Mouse (Mus musculus) intestine, embryonic 14.5 days (tissue): ENCODE results near the gene Gabbr2. TPM values are rescaled to one million over a fixed set of nuclear protein-coding genes. Genes with fewer than 3 reads are reported as not detected.
A peak's percentile ranks its signal among the peaks of the same experiment; 100 is the strongest.

ENCODE experiments used
- ATAC-seq: fragments of 200-750 bp; cut with Nextera tagmentation; replicated peaks from 2 replicates; pipeline ENCODE4 v1.8.0; 2017; ENCODE audit warnings: low read depth, moderate number of reproducible peaks, moderate TSS enrichment, moderate library complexity; ENCODE audit not compliant: low FRiP score, low TSS enrichment
- DNase-seq: peaks from one replicate; pipeline ENCODE4 v3.0.0-alpha.2; 2018; ENCODE audit warnings: low spot score
- H3K27ac ChIP-seq: fragments of 300-500 bp; sonication (generic); 2 replicates; pipeline ENCODE4 v1.5.1; 2014; ENCODE audit warnings: low read depth, mild to moderate bottlenecking, control low read depth
- H3K27me3 ChIP-seq: fragments of 300-500 bp; sonication (generic); replicated peaks from 2 replicates; pipeline ENCODE4 v1.6.1; 2014; ENCODE audit warnings: low read length, control low read depth; ENCODE audit not compliant: control insufficient read depth, insufficient read depth
- H3K36me3 ChIP-seq: fragments of 300-500 bp; sonication (generic); 2 replicates; pipeline ENCODE4 v1.6.1; 2014; ENCODE audit warnings: low read length, control low read depth; ENCODE audit not compliant: control insufficient read depth, insufficient read depth
- H3K4me1 ChIP-seq: fragments of 300-500 bp; sonication (generic); replicated peaks from 2 replicates; pipeline ENCODE4 v1.6.1; 2014; ENCODE audit warnings: low read length, control low read depth, mixed read lengths; ENCODE audit not compliant: control insufficient read depth, insufficient read depth
- H3K4me2 ChIP-seq: fragments of 300-500 bp; sonication (generic); 2 replicates; pipeline ENCODE4 v1.6.1; 2014; ENCODE audit warnings: low read length
- H3K4me3 ChIP-seq: fragments of 300-500 bp; sonication (generic); 2 replicates; pipeline ENCODE4 v1.5.1; 2014; ENCODE audit warnings: low read depth, low read length, control low read depth, mixed read lengths
- H3K9ac ChIP-seq: fragments of 300-500 bp; sonication (generic); 2 replicates; pipeline ENCODE4 v1.6.1; 2014; ENCODE audit warnings: mild to moderate bottlenecking, low read length
- H3K9me3 ChIP-seq: fragments of 300-500 bp; sonication (generic); 2 replicates; pipeline ENCODE4 v1.6.1; 2016; ENCODE audit warnings: low read length, control low read depth; ENCODE audit not compliant: control insufficient read depth
- WGBS: fragments of 180-500 bp; shearing (Covaris S2); extraction: QIAGEN DNeasy Blood & Tissue Kit; methylation state at CpG from one replicate; pipeline ENCODE4 v1.1.7; 2014; 5-methylcytosine and 5-hydroxymethylcytosine counted together
- polyA plus RNA-seq: library from polyadenylated mRNA; unstranded; fragments of >200 nt; fragmentation: Nextera tagmentation; extraction: Ambion mirVana; gene quantifications from 2 replicates; pipeline ENCODE4 v1.2.1, GENCODE M21; 2014

Gene Gabbr2
- polyA plus RNA-seq, 1 experiment from 2014 or later = 0.16 TPM

DNA sequence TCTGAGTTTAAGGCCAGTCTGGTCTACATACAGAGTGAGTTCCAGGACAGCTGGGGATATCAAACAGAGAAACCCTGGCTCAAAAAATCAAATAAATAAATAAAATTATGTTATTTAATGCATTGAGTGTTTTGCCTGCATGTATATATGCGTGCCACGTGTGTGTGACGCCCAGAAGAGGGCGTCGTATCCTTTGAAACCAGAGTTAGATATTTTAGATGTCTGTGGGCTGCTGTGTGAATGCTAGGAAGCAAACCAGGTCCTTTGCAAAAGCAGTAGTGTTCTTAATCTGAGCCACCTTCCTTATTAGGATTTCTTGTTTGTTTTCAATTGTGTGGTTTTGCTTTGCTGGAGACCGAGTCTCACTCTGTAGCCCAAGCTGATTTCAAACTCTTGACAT, 13.3 kb downstream of the Gabbr2 start:
- no peak overlapping the region for H3K4me3 ChIP-seq
- no peak overlapping the region for H3K9ac ChIP-seq
- H3K27ac ChIP-seq = no peak overlapping the region
- H3K4me2 ChIP-seq = no peak overlapping the region
- ATAC-seq = no peak
- H3K4me1 ChIP-seq = no peaks in the 10 kb centered on the region
- H3K27me3 ChIP-seq = no peaks in the 10 kb centered on the region
- WGBS = 84% methylated on average over 6 of the region's 6 CpGs
- DNase-seq = no peak
- H3K9me3 ChIP-seq = no peaks in the 10 kb centered on the region
- no peaks in the 10 kb centered on the region for H3K36me3 ChIP-seq

DNA sequence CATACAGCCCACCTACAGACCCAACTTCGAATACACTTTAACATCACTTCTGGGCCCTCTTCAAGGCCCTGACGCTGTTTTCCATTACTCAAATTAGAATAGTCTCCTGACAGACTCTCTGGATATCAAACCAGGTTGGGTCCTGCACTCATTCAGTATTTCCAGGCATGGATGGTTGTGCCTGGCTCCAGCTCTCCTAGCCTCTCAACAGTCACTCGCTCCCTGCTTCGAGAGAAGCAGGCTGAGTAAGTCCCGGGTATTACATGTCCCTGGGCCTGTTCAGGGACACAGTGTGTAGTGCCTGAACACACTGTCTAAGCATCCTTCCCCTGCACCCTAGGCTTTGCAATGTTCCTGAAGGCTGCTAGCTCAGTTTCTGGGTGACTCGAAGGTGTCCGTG, 14.5 kb downstream of the Gabbr2 start:
- Histone ChIP-seq H3K4me3 (no peak overlapping the region), H3K9me3 (no peaks in the 10 kb centered on the region), H3K27me3 (no peaks in the 10 kb centered on the region), H3K36me3 (no peaks in the 10 kb centered on the region), H3K27ac (no peak overlapping the region), H3K4me1 (no peaks in the 10 kb centered on the region), H3K9ac (no peak overlapping the region), H3K4me2 (no peak overlapping the region)
- no peak for ATAC-seq
- 90% methylated on average over 7 of the region's 7 CpGs for WGBS
- DNase-seq = no peak

DNA sequence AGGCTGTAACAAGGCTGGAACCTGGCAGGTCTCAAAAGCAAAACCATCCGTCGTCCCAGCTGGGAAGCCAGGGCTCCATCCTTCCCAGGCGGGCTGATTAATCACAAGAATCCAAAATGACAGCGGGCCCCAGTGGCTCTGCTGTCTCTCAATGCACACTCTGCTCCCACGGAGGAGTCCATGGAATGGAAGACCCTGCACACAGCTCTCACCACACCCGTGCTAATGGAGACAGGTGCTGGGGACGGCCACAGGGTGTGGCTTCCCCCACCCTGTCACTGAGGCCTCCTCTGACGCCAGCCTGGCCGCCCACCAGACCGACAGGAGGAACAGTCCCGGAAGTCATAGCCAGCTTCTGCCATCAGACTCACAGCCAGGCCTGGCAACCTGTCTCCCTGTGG, 15.0 kb downstream of the Gabbr2 start:
- Histone ChIP-seq H3K27ac (no peak overlapping the region), H3K9ac (no peak overlapping the region), H3K4me2 (no peak overlapping the region), H3K27me3 (no peaks in the 10 kb centered on the region), H3K36me3 (no peaks in the 10 kb centered on the region), H3K4me1 (no peaks in the 10 kb centered on the region), H3K9me3 (no peaks in the 10 kb centered on the region), H3K4me3 (no peak overlapping the region)
- DNase-seq (no peak), ATAC-seq (no peak)
- WGBS = 63% methylated on average over 11 of the region's 11 CpGs

DNA sequence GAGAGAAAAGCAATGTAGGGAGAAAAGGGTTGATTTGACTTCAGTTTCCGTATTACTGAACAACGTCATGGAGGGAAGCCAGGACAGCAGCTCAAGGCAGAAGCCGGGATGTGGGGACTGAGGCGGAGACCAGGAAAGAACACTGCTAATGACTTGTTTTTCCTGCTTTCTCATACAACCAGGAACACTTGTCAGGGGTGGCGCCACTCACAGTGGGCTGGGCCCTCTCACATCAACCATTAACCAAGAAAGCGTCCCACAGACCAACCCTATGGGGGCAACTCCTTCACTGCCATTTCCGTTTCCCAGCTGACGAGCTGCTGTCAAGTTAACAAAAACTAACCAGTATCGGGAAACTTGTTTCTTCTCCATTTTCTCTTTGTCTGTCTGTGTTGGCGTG, 18.4 kb downstream of the Gabbr2 start:
- WGBS = 71% methylated on average over 10 of the region's 10 CpGs
- H3K36me3 ChIP-seq = no peaks in the 10 kb centered on the region
- H3K27me3 ChIP-seq = no peaks in the 10 kb centered on the region
- H3K4me3 ChIP-seq = no peak overlapping the region
- no peaks in the 10 kb centered on the region for H3K9me3 ChIP-seq
- no peak for DNase-seq
- no peak for ATAC-seq
- H3K9ac ChIP-seq = no peak overlapping the region
- H3K27ac ChIP-seq = no peak overlapping the region
- no peaks in the 10 kb centered on the region for H3K4me1 ChIP-seq
- H3K4me2 ChIP-seq = no peak overlapping the region

DNA sequence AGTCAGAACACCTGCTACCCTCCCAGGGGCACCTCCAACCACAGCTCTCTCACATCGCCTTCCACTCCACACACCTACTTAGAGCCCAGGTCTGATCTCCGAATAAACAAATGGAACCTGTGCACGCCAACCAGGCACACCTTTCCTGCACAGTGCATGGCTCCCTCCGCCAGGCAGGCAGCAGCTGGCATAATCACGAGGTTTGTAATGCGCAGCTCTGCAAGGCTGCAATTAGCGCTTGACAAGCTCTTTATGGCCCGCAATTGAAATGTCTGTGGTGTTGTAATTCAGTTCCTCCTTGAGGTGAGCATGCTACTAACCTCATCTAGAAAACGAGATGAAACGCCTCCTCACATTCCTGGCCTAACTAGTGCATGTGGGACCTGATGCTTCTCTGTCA, 23.7 kb downstream of the Gabbr2 start:
- Histone ChIP-seq H3K36me3 (no peaks in the 10 kb centered on the region), H3K9me3 (peaks cover 2% of the 10 kb centered on the region; the same call in 1 of the 2 replicates), H3K9ac (no peak overlapping the region), H3K4me3 (no peak overlapping the region), H3K27ac (no peak overlapping the region), H3K4me2 (no peak overlapping the region), H3K27me3 (no peaks in the 10 kb centered on the region), H3K4me1 (no peaks in the 10 kb centered on the region)
- 63% methylated on average over 10 of the region's 10 CpGs for WGBS
- no peak for ATAC-seq
- no peak for DNase-seq

DNA sequence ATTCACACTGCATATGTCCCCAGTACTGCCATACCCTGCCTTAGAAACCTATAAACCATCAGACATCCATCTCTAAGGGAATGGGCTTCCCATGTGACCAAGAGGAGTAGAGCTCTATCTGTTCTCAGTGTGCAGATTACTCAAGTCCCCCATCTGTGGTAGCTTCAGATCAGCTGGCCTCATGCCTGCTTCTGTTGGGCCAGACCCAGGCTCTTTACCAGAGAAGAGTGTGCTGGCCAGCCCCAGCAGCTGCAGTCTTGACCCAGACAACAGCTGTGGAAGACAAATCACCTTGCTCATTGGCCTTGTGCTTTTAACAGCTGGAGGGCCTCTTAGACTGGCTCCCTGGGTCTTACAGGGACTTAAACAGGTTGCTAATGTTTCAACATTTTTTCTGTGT, 25.1 kb downstream of the Gabbr2 start:
- no peak overlapping the region for H3K9ac ChIP-seq
- no peak overlapping the region for H3K4me2 ChIP-seq
- peaks cover 2% of the 10 kb centered on the region; the same call in 1 of the 2 replicates for H3K9me3 ChIP-seq
- DNase-seq = no peak
- no peaks in the 10 kb centered on the region for H3K36me3 ChIP-seq
- ATAC-seq = no peak
- H3K4me3 ChIP-seq = no peak overlapping the region
- H3K27ac ChIP-seq = no peak overlapping the region
- H3K27me3 ChIP-seq = no peaks in the 10 kb centered on the region
- H3K4me1 ChIP-seq = no peaks in the 10 kb centered on the region

DNA sequence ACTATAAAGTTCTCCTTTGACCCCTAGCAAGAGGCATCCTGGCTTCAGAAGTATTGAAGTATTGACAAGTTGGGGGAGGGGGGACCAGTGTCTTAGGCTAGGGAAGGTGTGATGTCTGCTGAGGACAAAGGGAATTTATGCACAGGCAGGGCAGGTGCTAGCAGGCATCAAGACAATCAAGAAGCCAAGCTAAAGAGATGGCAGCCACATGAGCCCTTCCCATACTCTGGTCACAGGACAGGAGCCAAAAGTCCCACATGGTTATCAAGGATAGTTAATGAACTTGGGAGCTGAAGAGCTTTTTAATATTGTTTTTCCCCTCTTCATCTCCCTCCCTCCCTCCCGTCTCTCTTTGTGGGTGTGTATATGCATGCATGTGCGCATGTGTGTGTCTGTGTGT, 30.3 kb downstream of the Gabbr2 start:
- Histone ChIP-seq H3K9ac (no peak overlapping the region), H3K4me3 (no peak overlapping the region), H3K4me2 (no peak overlapping the region), H3K4me1 (no peaks in the 10 kb centered on the region), H3K9me3 (peaks cover 2% of the 10 kb centered on the region; the same call in 1 of the 2 replicates), H3K27me3 (no peaks in the 10 kb centered on the region), H3K27ac (no peak overlapping the region), H3K36me3 (no peaks in the 10 kb centered on the region)
- DNase-seq (no peak), ATAC-seq (no peak)
- WGBS = 86% methylated on average over 2 of the region's 2 CpGs

DNA sequence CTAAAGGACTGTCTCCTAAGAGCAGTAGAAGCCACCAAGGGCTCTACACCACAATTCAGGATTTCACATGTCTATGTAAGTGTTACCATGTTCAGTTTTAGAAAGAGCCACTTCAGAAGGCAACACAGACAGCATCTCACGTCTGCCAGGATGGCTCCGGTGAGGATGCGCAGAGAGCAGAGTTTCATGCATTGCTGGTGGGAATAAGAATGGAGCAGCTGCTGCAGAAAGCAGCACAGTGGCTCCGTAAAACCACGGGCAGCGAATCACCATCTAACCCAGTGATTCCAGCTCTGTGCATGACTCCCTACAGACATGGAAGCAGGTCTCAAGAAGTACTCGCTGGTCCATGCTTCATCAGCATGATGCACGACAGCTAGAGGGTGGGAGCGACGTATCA, 31.5 kb downstream of the Gabbr2 start:
- Histone ChIP-seq H3K27me3 (no peaks in the 10 kb centered on the region), H3K4me2 (no peak overlapping the region), H3K4me3 (no peak overlapping the region), H3K36me3 (no peaks in the 10 kb centered on the region), H3K9me3 (peaks cover under 1% of the 10 kb centered on the region; the same call in 1 of the 2 replicates), H3K4me1 (no peaks in the 10 kb centered on the region), H3K9ac (no peak overlapping the region), H3K27ac (no peak overlapping the region)
- DNase-seq (no peak), ATAC-seq (no peak)
- WGBS = 85% methylated on average over 10 of the region's 10 CpGs

DNA sequence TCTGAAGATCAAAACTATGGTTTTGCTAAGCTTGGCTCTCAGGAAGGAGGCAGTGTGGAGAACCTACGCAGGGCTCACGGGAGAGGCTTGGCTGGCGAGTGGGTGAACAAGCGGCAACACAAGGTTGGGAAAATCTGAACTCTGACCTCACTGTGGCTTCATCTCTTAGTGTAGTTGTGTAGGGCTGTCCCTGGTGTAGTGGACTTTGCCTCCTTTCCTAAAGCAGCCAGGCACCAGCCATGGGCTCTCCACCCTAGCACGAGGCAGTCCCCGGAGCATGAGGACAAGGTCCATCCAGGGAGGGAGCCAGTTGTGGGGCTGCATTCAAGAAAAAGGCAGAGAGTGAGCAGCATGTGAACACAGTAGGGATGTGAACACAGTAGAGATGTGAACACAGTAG, 31.9 kb downstream of the Gabbr2 start:
- no peak overlapping the region for H3K27ac ChIP-seq
- H3K4me3 ChIP-seq = no peak overlapping the region
- ATAC-seq (0 out of 2 replicates have a peak, but pooled peaks have one; percentile 12), DNase-seq (no peak)
- no peaks in the 10 kb centered on the region for H3K27me3 ChIP-seq
- H3K4me1 ChIP-seq = no peaks in the 10 kb centered on the region
- H3K4me2 ChIP-seq = no peak overlapping the region
- 82% methylated on average over 6 of the region's 6 CpGs for WGBS
- no peaks in the 10 kb centered on the region for H3K36me3 ChIP-seq
- H3K9ac ChIP-seq = no peak overlapping the region
- no peaks in the 10 kb centered on the region for H3K9me3 ChIP-seq
